Mouse (Mus musculus): ENCODE measurements around the gene Tcerg1l. TPM values are rescaled to one million over a fixed set of nuclear protein-coding genes. Genes with fewer than 3 reads are reported as not detected.

Gene Tcerg1l
- polyA plus RNA-seq, 1 experiment = 6.1 TPM

- TF ChIP-seq CTCF (IDR thresholded peaks at IDR 0.05; ENCODE audit: extremely low read depth, insufficient read depth, low read length) (no peak), POLR2A (IDR thresholded peaks at IDR 0.05; ENCODE audit: extremely low read depth, insufficient read depth, low read length) (no peak)
- no peak overlapping the region for H3K27ac ChIP-seq (ENCODE audit: insufficient read depth, low read length)
- H3K4me3 ChIP-seq (ENCODE audit: insufficient read depth, low read length) = no peak overlapping the region
- H3K4me1 ChIP-seq (ENCODE audit: control insufficient read depth, insufficient read depth, low read length) = no peaks in the 10 kb centered on the region
Measured at GRCm38 (mm10) chr7:138331266-138331665, 66.3 kb downstream of the Tcerg1l start.

DNA sequence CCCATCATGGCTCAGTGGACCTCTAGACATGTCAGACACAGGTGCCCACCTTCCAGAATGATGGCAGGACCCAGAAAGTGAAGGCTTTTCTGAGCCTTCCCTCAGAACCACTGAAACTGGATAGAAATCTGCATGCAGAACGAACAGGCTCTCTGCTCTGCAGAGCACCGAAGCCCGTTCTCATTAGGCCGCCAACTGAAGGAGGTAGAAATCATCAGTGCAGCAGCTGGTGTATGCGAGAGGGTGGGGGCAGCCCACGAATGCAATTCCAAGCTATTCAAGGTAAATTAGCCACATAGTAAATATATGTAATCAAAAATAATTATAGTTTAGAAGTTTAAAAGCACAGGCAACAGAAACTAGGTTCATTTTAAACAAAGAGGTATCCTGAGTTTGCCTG is 68.9 kb downstream of the Tcerg1l start:
- no peaks in the 10 kb centered on the region for H3K4me1 ChIP-seq (ENCODE audit: control insufficient read depth, insufficient read depth, low read length)
- no peak overlapping the region for H3K27ac ChIP-seq (ENCODE audit: insufficient read depth, low read length)
- TF ChIP-seq CTCF (IDR thresholded peaks at IDR 0.05; ENCODE audit: extremely low read depth, insufficient read depth, low read length) = no peak
- no peak for TF ChIP-seq POLR2A (IDR thresholded peaks at IDR 0.05; ENCODE audit: extremely low read depth, insufficient read depth, low read length)
- H3K4me3 ChIP-seq (ENCODE audit: insufficient read depth, low read length) = no peak overlapping the region

GRCm38 (mm10) chr7:138326760-138327159 is 70.8 kb downstream of the Tcerg1l start:
- Histone ChIP-seq H3K4me1 (ENCODE audit: control insufficient read depth, insufficient read depth, low read length) (no peaks in the 10 kb centered on the region), H3K27ac (ENCODE audit: insufficient read depth, low read length) (no peak overlapping the region), H3K4me3 (ENCODE audit: insufficient read depth, low read length) (no peak overlapping the region)
- TF ChIP-seq POLR2A (IDR thresholded peaks at IDR 0.05; ENCODE audit: extremely low read depth, insufficient read depth, low read length) = no peak
- TF ChIP-seq CTCF (IDR thresholded peaks at IDR 0.05; ENCODE audit: extremely low read depth, insufficient read depth, low read length) = no peak

DNA sequence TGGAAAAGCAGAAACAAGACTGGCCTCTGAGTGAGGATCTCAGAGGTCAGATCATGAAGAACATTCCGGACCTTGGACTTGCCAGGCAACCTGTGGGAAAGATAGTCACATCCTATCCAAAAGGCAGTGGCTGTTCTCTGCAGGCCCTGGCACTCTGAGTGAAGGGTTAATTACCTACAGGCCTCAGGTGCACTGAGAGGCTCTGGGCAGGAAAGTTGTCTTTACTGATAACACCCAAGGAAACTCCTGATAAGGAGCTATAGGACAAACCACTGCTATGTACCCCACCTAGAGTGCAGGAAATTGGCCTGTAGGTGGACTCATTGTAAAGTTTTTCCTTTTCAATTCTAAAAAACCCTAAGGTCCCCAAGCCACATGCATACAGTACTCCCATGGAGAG is 83.8 kb downstream of the Tcerg1l start:
- Histone ChIP-seq H3K4me3 (ENCODE audit: insufficient read depth, low read length) (no peak overlapping the region), H3K27ac (ENCODE audit: insufficient read depth, low read length) (no peak overlapping the region), H3K4me1 (ENCODE audit: control insufficient read depth, insufficient read depth, low read length) (no peaks in the 10 kb centered on the region)
- TF ChIP-seq POLR2A (IDR thresholded peaks at IDR 0.05; ENCODE audit: extremely low read depth, insufficient read depth, low read length) (no peak), CTCF (IDR thresholded peaks at IDR 0.05; ENCODE audit: extremely low read depth, insufficient read depth, low read length) (no peak)

DNA sequence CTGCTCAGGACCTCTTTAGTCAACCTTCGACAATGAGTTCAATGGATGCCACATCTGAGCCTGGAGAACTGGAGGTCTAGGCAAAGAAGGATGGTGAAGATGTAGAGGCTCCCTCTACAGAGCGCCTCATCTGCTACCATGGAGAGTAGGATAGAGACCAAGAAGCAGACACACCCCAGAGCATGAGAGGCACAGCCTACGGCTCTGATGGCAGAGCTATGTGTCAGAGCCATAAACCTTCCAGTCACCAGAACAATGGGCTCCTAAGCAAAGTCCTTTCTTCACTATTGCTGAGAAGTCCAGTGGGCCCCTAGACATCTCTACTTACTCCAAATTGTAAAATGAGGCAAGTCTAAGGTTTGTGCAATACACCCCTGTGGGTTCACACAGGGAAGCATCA is 91.4 kb downstream of the Tcerg1l start:
- H3K27ac ChIP-seq (ENCODE audit: insufficient read depth, low read length) = no peak overlapping the region
- H3K4me1 ChIP-seq (ENCODE audit: control insufficient read depth, insufficient read depth, low read length) = no peaks in the 10 kb centered on the region
- H3K4me3 ChIP-seq (ENCODE audit: insufficient read depth, low read length) = no peak overlapping the region
- TF ChIP-seq POLR2A (IDR thresholded peaks at IDR 0.05; ENCODE audit: extremely low read depth, insufficient read depth, low read length) (no peak), CTCF (IDR thresholded peaks at IDR 0.05; ENCODE audit: extremely low read depth, insufficient read depth, low read length) (no peak)

DNA sequence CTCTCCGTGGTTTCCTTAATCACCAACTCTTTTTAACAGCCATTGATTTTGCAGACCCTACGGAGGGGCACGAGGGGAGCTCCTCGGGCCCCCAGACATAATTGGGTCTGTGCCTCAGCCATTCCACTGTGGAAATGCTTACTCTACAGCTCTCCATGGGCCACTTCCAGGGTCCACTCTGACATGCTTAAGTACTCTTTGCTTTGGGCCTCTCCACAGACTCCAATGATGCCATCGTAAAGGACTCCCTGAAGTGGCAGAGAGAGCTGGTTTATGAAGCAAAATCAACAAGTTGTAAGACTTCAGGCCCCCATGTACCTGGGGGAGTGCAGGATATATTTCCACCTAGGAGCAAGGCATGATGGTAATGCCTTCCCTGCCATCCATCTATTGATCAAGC is 112.7 kb downstream of the Tcerg1l start:
- no peak overlapping the region for H3K4me3 ChIP-seq (ENCODE audit: insufficient read depth, low read length)
- no peaks in the 10 kb centered on the region for H3K4me1 ChIP-seq (ENCODE audit: control insufficient read depth, insufficient read depth, low read length)
- TF ChIP-seq POLR2A (IDR thresholded peaks at IDR 0.05; ENCODE audit: extremely low read depth, insufficient read depth, low read length) (no peak), CTCF (IDR thresholded peaks at IDR 0.05; ENCODE audit: extremely low read depth, insufficient read depth, low read length) (no peak)
- H3K27ac ChIP-seq (ENCODE audit: insufficient read depth, low read length) = no peak overlapping the region

GRCm38 (mm10) chr7:138275263-138275662 is 122.3 kb downstream of the Tcerg1l start:
- TF ChIP-seq POLR2A (IDR thresholded peaks at IDR 0.05; ENCODE audit: extremely low read depth, insufficient read depth, low read length) (no peak), CTCF (IDR thresholded peaks at IDR 0.05; ENCODE audit: extremely low read depth, insufficient read depth, low read length) (no peak)
- Histone ChIP-seq H3K27ac (ENCODE audit: insufficient read depth, low read length) (no peak overlapping the region), H3K4me3 (ENCODE audit: insufficient read depth, low read length) (no peak overlapping the region), H3K4me1 (ENCODE audit: control insufficient read depth, insufficient read depth, low read length) (no peaks in the 10 kb centered on the region)

DNA sequence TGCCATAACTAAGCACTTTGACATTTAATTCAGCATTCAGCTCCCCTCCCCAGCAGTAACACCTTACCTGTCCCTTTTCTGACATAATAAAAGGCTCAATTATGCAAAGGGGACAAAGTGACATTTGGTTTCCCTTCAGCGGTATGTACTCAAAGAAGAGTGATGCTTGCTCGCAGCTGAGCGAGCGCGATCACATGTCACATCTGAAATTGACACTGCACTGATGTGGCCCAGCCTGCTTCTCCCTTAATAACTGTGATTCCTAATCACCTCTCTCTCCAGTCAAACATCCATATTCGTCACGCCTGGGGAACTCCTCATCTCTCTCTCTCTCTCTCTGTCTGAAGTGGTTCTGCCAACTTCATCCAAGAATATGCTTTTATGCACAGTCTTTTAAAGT is 126.2 kb downstream of the Tcerg1l start:
- no peaks in the 10 kb centered on the region for H3K4me1 ChIP-seq (ENCODE audit: control insufficient read depth, insufficient read depth, low read length)
- H3K4me3 ChIP-seq (ENCODE audit: insufficient read depth, low read length) = no peak overlapping the region
- H3K27ac ChIP-seq (ENCODE audit: insufficient read depth, low read length) = no peak overlapping the region
- no peak for TF ChIP-seq POLR2A (IDR thresholded peaks at IDR 0.05; ENCODE audit: extremely low read depth, insufficient read depth, low read length)
- no peak for TF ChIP-seq CTCF (IDR thresholded peaks at IDR 0.05; ENCODE audit: extremely low read depth, insufficient read depth, low read length)

DNA sequence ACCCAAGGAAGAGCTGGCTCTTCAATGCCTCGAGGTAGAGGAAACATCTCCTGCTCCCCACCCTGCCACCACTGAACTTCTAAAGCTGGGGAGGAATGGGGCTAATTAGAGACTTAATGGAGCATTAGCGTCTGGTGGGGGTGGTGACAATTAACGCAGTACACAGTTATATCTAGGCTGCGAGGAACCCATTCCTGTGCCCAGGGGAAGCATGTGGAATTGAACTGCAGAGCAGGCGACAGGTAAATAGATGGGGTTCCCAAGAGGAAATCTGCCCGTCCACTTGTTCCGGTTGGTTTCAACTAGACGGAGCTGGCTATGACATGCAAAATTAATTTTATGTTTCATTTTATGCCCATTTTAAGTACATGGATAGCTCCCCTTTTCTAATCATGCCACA is 128.1 kb downstream of the Tcerg1l start:
- H3K4me3 ChIP-seq (ENCODE audit: insufficient read depth, low read length) = no peak overlapping the region
- no peaks in the 10 kb centered on the region for H3K4me1 ChIP-seq (ENCODE audit: control insufficient read depth, insufficient read depth, low read length)
- H3K27ac ChIP-seq (ENCODE audit: insufficient read depth, low read length) = no peak overlapping the region
- TF ChIP-seq CTCF (IDR thresholded peaks at IDR 0.05; ENCODE audit: extremely low read depth, insufficient read depth, low read length) = no peak
- TF ChIP-seq POLR2A (IDR thresholded peaks at IDR 0.05; ENCODE audit: extremely low read depth, insufficient read depth, low read length) = no peak

DNA sequence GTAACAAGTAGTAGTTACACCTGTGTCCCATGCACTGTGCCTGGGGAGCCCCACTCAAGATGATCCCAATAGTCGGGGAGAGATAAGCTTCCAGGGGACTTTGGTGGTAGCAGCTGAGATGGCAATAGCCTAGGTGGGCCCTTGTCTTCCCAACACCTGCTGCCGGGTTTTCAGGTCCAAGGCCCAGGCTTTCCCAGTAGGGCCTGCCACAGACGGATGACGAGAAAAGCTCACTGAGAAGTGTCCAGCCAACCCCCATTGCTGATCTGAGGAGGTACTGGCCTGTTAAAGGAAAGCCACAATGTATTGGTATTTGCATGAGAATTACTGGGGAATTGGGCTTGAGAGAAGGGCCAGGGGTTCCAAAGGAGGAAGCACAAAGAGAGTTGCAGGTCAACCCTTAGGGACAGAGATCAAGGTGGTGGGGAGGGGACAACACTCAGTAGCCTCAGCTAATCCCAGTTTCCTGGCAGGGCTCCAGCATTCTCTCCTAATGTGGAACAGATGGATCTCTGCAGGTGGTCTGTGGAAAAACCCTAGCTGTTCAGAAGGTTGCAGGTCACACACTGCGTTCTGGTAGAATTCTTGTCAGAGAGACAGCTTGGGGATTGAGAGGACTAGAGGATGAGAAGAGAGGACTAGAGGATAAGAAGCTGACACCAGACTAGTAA is 129.4 kb downstream of the Tcerg1l start:
- H3K27ac ChIP-seq (ENCODE audit: insufficient read depth, low read length) = no peak overlapping the region

More for the DNA sequence above, 129.4 kb downstream of the Tcerg1l start:
- Histone ChIP-seq H3K4me3 (ENCODE audit: insufficient read depth, low read length) (no peak overlapping the region), H3K4me1 (ENCODE audit: control insufficient read depth, insufficient read depth, low read length) (no peaks in the 10 kb centered on the region)
- TF ChIP-seq POLR2A (IDR thresholded peaks at IDR 0.05; ENCODE audit: extremely low read depth, insufficient read depth, low read length) (no peak), CTCF (IDR thresholded peaks at IDR 0.05; ENCODE audit: extremely low read depth, insufficient read depth, low read length) (no peak)

Data from cortical plate, adult 2 months (tissue).